ENCODE assay signal across 1 mouse cellular context in genomic region chr12:110367102-110367501, GRCm38 (mm10).
TF ChIP-seq lines count a peak whose summit lies in the region.

No protein-coding gene starts in this region.

TF ChIP-seq in MEL, 35 proteins besides CTCF, POLR2A, EP300 and RAD21 (continued from another document):
- no peak for TF ChIP-seq JUND (IDR thresholded peaks at IDR 0.05; ENCODE audit: low read depth, low read length)
- TF ChIP-seq KAT2A (conservative IDR thresholded peaks at IDR 0.05; ENCODE audit: low read depth, low read length): no peak
- TF ChIP-seq MEF2A (IDR thresholded peaks at IDR 0.05; ENCODE audit: extremely low read depth, insufficient replicate concordance, low read depth, low read length, poor library complexity, severe bottlenecking): no peak
- no peak for TF ChIP-seq MAX (IDR thresholded peaks at IDR 0.05; ENCODE audit: low read length)
- no peak for TF ChIP-seq USF2 (IDR thresholded peaks at IDR 0.05; ENCODE audit: borderline replicate concordance in 1 of 2, insufficient read depth in 1 of 2, low read depth in 1 of 2, low read length in 2 of 2)
- TF ChIP-seq E2F4 (IDR thresholded peaks at IDR 0.05; ENCODE audit: borderline replicate concordance, low read depth, low read length): no peak
- no peak for TF ChIP-seq GABPA (IDR thresholded peaks at IDR 0.05; ENCODE audit: low read depth, low read length)
